Mouse (Mus musculus): ENCODE measurements around the gene Ctcf. TPM values are rescaled to one million over a fixed set of nuclear protein-coding genes. Genes with fewer than 3 reads are reported as not detected.

The Ctcf gene
- polyA plus RNA-seq, 1 experiment from 2014 or later: 157 TPM

DNA sequence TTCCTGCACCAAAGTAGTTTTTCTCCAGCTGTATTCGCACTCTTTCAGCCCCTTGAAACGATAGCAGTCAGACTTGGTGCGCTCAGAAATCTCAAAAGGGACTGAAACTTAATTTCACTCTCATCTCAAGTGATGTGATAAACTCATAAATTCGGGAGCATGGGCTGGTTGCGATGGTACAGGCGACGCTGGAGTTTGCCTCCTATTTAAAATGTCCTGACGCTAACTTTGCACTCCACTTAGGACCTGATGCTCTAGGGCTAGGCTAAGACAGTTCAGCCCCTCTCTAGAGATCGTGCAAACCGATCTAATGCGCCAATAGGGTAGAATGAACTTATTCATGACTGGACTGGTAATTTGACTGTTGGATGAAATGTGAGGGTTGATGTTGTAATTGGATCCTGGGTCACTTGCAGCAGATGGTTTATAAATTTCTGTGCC lies 1.3 kb downstream of the Ctcf start:
- Histone ChIP-seq H3K4me1 (peaks cover 28% of the 10 kb centered on the region), H3K36me3 (peaks cover 11% of the 10 kb centered on the region), H3K4me3 (peak overlapping the region; percentile 94), H3K27ac (peak overlapping the region; percentile 100), H3K27me3 (ENCODE audit: low read depth, poor library complexity, severe bottlenecking) (no peaks in the 10 kb centered on the region), H3K9me3 (replicated peaks) (no peaks in the 10 kb centered on the region)
- DNase-seq (ENCODE audit: low spot score): no peak
- under 1% methylated on average over 11 of the region's 11 CpGs for WGBS

DNA sequence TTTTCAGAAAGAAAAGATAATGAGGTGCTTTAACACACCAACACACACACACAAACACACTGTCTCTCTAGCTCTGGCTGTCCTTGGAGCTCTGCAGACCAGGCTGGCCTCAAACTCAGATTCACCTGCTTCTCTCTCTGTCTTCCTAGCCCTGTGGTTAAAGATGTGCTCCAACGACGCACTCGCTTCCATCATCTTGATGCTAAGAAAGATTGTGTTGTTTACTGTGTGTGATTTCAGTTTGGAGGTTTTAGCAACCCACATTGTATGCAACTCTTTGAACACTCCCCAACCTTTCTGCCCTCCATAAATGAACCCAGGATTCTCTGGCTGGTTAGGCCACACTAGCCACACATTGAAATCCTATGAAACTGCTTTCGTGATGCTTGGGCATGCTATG lies 2.1 kb downstream of the Ctcf start:
- 90% methylated on average over 4 of the region's 4 CpGs for WGBS
- peaks cover 28% of the 10 kb centered on the region for H3K4me1 ChIP-seq
- no peaks in the 10 kb centered on the region for H3K27me3 ChIP-seq (ENCODE audit: low read depth, poor library complexity, severe bottlenecking)
- H3K36me3 ChIP-seq: peaks cover 14% of the 10 kb centered on the region
- no peak for DNase-seq (ENCODE audit: low spot score)
- no peaks in the 10 kb centered on the region for H3K9me3 ChIP-seq (replicated peaks)
- peak overlapping the region; percentile 94 for H3K4me3 ChIP-seq
- H3K27ac ChIP-seq: 0 out of 2 replicates have a peak overlapping the region, but pooled peaks have one; percentile 100

DNA sequence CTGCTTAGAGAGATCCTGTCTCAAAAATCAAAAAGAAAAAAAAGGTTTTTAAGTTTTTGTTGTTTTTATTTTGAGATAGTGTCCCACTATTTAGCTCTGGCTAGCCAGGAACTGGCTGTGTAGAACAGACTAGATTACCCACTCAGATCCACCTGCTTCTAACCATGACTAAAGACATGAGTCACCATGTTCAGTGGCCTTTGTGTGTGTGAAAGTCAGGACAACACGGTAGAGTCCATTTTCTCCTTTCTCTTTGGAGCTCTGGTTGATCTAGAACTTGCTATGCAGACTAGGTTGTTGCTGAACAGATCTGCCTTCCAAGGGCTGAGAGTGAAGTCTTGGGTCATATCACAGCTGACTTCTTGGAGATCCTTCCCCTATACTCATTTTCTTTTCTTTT lies 3.5 kb downstream of the Ctcf start:
- H3K36me3 ChIP-seq: peaks cover 23% of the 10 kb centered on the region
- no peaks in the 10 kb centered on the region for H3K27me3 ChIP-seq (ENCODE audit: low read depth, poor library complexity, severe bottlenecking)
- H3K4me3 ChIP-seq: no peak overlapping the region
- H3K9me3 ChIP-seq (replicated peaks): no peaks in the 10 kb centered on the region
- 89% methylated on average over 1 of the region's 1 CpGs for WGBS
- DNase-seq (ENCODE audit: low spot score): no peak
- peaks cover 21% of the 10 kb centered on the region for H3K4me1 ChIP-seq
- no peak overlapping the region for H3K27ac ChIP-seq

DNA sequence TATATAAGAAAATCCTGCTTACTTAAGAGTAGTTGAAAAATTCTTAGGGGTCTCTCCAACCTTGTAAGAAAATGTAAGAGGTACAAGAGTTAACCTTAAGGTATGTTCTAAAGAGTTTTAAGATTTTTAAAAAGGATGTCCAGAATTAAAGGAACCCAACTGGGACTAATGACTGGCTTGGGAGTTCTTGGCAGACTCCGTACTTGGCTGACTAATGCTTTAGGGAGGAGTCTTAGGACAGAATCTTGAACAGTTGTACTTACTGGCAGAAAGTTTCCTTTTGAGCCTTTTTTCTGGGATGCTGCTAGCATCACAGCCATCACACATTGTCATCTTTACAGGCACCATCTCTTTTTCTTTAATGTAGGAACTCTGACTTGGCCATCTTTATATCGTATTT lies 4.1 kb downstream of the Ctcf start:
- WGBS: 92% methylated on average over 2 of the region's 2 CpGs

DNA sequence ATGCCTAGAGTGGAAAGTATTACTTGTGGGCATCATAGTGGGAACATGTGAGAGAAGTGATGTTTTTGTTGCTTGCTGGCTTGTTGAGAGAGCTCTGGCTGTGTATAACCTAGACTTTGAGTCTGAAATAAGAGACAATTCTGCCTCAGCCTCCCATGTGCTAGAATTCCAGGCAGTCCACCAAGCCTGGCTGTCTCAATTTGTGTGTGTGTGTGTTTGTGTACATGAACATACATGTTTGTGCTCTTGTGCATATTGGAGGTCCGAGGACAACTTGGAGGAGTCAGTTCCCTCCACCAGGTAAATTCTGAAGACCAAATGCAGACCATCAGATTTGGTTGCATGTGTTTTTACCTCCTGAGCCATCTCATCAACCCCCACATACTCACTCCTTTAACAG lies 8.8 kb downstream of the Ctcf start:
- peaks cover 65% of the 10 kb centered on the region for H3K36me3 ChIP-seq
- H3K4me3 ChIP-seq: no peak overlapping the region
- WGBS: 97% methylated on average over 1 of the region's 1 CpGs
- no peak for DNase-seq (ENCODE audit: low spot score)
- H3K9me3 ChIP-seq (replicated peaks): no peaks in the 10 kb centered on the region
- H3K27me3 ChIP-seq (ENCODE audit: low read depth, poor library complexity, severe bottlenecking): no peaks in the 10 kb centered on the region
- H3K4me1 ChIP-seq: no peaks in the 10 kb centered on the region
- H3K27ac ChIP-seq: no peak overlapping the region

More for the DNA sequence above, 4.1 kb downstream of the Ctcf start:
- H3K4me3 ChIP-seq: no peak overlapping the region
- peaks cover 14% of the 10 kb centered on the region for H3K4me1 ChIP-seq
- H3K36me3 ChIP-seq: peaks cover 30% of the 10 kb centered on the region
- H3K27ac ChIP-seq: no peak overlapping the region
- H3K9me3 ChIP-seq (replicated peaks): no peaks in the 10 kb centered on the region
- no peaks in the 10 kb centered on the region for H3K27me3 ChIP-seq (ENCODE audit: low read depth, poor library complexity, severe bottlenecking)
- DNase-seq (ENCODE audit: low spot score): no peak

DNA sequence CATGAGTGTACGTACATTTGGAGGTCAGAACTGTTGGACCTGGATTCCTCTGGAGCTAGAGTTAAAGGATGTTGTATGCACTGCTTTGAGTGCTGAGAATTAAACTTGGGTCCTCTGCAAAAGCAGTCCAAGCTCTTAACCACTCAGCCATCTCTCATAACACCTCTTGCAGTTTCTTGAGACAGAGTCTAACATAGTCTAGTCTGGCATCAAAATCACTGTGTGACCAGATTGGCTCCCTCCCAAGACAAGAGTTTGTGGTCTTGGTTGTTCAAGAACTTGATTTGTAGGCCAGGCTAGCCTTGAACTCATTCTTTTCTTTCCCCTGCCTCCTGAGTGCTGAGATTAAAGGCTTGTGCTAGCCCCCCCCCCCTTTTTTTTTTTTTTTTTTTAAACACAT lies 12.6 kb downstream of the Ctcf start:
- Histone ChIP-seq H3K36me3 (peaks cover 94% of the 10 kb centered on the region), H3K4me3 (no peak overlapping the region), H3K27me3 (ENCODE audit: low read depth, poor library complexity, severe bottlenecking) (no peaks in the 10 kb centered on the region), H3K27ac (no peak overlapping the region), H3K9me3 (replicated peaks) (no peaks in the 10 kb centered on the region), H3K4me1 (no peaks in the 10 kb centered on the region)
- WGBS: 97% methylated on average over 1 of the region's 1 CpGs
- DNase-seq (ENCODE audit: low spot score): no peak

DNA sequence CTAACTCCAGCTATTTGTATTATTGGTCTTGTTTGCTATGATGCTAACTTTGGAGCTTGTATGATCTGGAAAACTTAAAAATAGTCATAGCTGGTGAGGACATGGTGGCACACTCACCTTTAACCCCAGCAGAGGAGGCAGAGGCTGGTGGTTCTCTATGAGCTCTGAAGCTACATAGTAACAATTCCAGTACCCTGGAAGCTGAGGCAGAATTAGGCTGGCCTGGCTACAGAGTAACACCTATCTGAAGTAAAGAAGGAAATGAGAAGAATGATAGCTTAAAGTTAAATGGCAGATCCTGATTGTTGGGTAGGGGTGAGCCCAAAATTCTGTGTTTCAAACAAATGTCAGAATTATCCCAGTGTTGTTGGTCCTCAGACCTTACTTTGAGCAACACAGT lies 21.3 kb downstream of the Ctcf start:
- peaks cover 62% of the 10 kb centered on the region for H3K36me3 ChIP-seq
- H3K27me3 ChIP-seq (ENCODE audit: low read depth, poor library complexity, severe bottlenecking): no peaks in the 10 kb centered on the region
- H3K4me3 ChIP-seq: no peak overlapping the region
- DNase-seq (ENCODE audit: low spot score): no peak
- no peak overlapping the region for H3K27ac ChIP-seq
- H3K9me3 ChIP-seq (replicated peaks): no peaks in the 10 kb centered on the region
- no peaks in the 10 kb centered on the region for H3K4me1 ChIP-seq

DNA sequence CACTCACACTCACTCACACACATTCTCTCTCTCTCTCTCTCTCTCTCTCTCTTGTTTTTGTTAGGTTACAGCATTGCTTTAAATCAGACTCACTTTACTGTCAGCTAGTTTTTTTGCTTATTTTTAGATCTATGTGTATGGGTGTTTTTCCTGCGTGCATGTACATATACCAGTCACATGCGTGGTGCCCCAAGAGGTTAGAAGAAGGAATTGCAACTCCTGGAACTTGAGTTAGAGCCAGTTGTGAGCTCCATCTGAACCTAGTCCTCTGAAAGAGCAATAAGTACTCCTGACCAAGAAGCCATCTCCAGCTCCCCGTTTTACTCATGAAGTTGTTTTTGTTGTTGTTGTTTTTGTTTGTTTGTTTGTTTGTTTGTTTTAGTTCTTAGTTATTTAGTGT lies 24.8 kb downstream of the Ctcf start:
- H3K4me3 ChIP-seq: no peak overlapping the region
- no peaks in the 10 kb centered on the region for H3K27me3 ChIP-seq (ENCODE audit: low read depth, poor library complexity, severe bottlenecking)
- H3K27ac ChIP-seq: no peak overlapping the region
- peaks cover 64% of the 10 kb centered on the region for H3K36me3 ChIP-seq
- WGBS: 91% methylated on average over 3 of the region's 3 CpGs
- DNase-seq (ENCODE audit: low spot score): no peak
- no peaks in the 10 kb centered on the region for H3K4me1 ChIP-seq
- no peaks in the 10 kb centered on the region for H3K9me3 ChIP-seq (replicated peaks)

DNA sequence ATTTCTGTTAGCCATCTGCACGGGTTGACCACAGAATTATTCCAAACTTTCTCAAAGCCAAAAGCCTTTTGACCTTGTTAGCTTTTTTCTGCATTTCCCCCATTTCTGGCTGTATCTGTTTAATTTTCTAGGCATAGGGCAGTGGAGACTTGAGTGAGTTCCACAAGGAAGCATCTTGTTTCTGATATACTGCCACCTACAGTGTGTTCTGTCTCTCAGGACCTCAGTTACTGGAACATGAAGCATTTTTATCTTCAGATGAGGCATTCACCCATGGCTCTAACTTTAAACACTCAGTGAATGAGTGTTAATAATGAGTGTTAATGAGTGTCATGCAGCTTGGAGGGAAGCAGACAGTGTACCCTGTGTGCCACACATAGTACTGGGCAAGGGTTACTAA lies 41.5 kb downstream of the Ctcf start:
- no peak for DNase-seq (ENCODE audit: low spot score)
- no peak overlapping the region for H3K4me3 ChIP-seq
- 95% methylated on average over 1 of the region's 1 CpGs for WGBS
- H3K36me3 ChIP-seq: peaks cover 98% of the 10 kb centered on the region
- H3K9me3 ChIP-seq (replicated peaks): no peaks in the 10 kb centered on the region
- H3K27ac ChIP-seq: no peak overlapping the region
- no peaks in the 10 kb centered on the region for H3K27me3 ChIP-seq (ENCODE audit: low read depth, poor library complexity, severe bottlenecking)
- H3K4me1 ChIP-seq: no peaks in the 10 kb centered on the region

DNA sequence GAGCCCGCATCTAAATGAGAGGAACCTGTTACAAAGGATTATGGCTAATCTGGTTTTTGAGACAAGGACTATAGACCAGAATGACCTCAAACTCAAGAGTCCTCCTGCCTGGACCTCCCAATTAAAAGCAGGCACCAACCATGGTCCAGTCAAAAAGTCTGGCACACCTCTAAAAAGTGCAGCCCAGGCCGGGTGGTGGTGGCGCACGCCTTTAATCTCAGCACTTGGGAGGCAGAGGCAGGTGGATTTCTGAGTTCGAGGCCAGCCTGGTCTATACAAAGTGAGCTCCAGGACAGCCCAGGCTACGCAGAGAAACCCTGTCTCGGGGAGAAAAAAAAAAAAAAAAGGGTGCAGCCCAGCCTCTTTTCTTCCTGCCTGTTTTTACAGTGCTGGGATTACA lies 49.0 kb downstream of the Ctcf start:
- peaks cover 10% of the 10 kb centered on the region; the same call in 1 of the 2 replicates for H3K27me3 ChIP-seq (ENCODE audit: low read depth, poor library complexity, severe bottlenecking)
- no peaks in the 10 kb centered on the region for H3K9me3 ChIP-seq (replicated peaks)
- H3K4me3 ChIP-seq: peak overlapping the region; percentile 37; the same call in 1 of the 2 replicates
- H3K36me3 ChIP-seq: peaks cover 43% of the 10 kb centered on the region
- WGBS: 79% methylated on average over 7 of the region's 7 CpGs
- H3K4me1 ChIP-seq: peaks cover 16% of the 10 kb centered on the region
- DNase-seq (ENCODE audit: low spot score): no peak
- H3K27ac ChIP-seq: no peak overlapping the region

DNA sequence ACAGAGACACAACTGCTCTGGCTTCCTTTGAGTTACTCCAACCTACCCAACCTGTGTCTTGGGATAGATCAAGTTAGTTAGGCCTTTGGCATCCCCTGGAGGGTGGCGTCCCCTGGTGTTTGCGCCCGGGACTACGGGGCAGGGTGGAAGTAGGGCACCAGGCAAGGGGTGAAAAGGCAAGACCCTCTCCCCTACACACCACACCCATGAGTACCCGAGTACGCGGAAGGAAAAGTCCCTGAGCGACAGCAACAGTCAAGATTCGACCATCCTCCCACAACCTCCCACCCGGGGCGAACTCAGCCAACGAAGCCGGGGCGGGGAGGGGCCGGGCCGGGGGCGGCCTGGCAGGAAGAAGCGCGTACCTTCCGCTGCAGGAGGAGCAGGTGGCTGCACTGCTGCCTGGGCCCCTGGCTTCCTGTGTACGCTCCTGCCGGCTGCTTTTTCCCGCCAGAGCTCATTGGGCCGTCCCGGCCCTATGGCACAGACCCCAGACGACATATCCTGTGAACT lies 49.5 kb downstream of the Ctcf start, which contains the start of gene Carmil2:
TSS of gene Carmil2 (plus strand) at position 479 of the 513 bp plus-strand sequence.
- Histone ChIP-seq H3K36me3 (peaks cover 38% of the 10 kb centered on the region), H3K4me3 (peak within 1 kb of the TSS; percentile 37), H3K4me1 (peaks cover 16% of the 10 kb centered on the region), H3K9me3 (replicated peaks) (no peaks in the 10 kb centered on the region), H3K27ac (peak within 1 kb of the TSS; percentile 61; the same call in 1 of the 2 replicates), H3K27me3 (ENCODE audit: low read depth, poor library complexity, severe bottlenecking) (peaks cover 10% of the 10 kb centered on the region; the same call in 1 of the 2 replicates)
- WGBS: 13% methylated on average over 26 of the region's 26 CpGs
- DNase-seq (ENCODE audit: low spot score): peak; percentile 67

DNA sequence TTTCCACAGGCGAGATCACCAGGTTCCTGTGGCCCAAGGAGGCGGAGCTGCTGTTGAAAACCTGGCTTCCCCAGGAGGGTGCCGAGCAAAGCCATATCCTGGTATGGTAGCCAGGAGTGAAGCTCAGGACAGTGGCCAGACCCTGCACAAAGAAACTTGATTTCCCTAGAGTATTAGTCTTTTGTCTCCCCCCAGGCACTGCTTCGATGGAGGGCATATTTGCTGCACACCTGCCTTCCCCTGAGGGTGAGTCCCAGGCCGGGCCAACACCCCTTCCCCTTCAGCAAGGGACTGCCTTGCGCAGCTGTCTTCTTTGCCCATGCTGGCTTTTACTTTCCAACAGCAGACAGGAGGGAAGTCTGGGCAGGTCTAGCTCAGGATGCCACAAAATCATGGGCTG lies 50.2 kb downstream of the Ctcf start:
- Histone ChIP-seq H3K9me3 (replicated peaks) (no peaks in the 10 kb centered on the region), H3K27ac (no peak overlapping the region), H3K27me3 (ENCODE audit: low read depth, poor library complexity, severe bottlenecking) (peaks cover 10% of the 10 kb centered on the region; the same call in 1 of the 2 replicates), H3K4me3 (no peak overlapping the region), H3K36me3 (peaks cover 31% of the 10 kb centered on the region), H3K4me1 (peaks cover 16% of the 10 kb centered on the region)
- no peak for DNase-seq (ENCODE audit: low spot score)
- 76% methylated on average over 6 of the region's 6 CpGs for WGBS

DNA sequence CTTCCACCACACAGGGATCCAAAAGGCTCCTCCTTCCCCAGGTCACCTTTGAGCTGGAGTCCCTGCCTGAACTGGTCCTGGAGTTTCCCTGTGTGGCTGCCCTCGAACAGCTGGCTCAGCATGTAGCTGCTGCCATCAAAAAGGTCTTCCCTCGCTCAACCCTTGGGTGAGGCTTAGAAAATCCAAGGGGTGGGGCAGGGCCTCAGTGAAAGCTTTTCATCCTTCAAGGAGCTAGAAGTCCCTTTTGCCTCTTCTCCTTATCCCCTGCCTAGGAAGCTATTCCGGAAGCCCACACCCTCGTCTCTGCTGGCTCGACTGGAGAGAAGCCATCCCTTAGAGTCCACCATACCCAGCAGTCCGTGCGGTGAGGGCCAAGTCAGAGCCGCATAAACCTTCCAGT lies 51.1 kb downstream of the Ctcf start:
- peaks cover 16% of the 10 kb centered on the region for H3K4me1 ChIP-seq
- no peak for DNase-seq (ENCODE audit: low spot score)
- no peak overlapping the region for H3K4me3 ChIP-seq
- 72% methylated on average over 8 of the region's 8 CpGs for WGBS
- no peak overlapping the region for H3K27ac ChIP-seq
- peaks cover 10% of the 10 kb centered on the region; the same call in 1 of the 2 replicates for H3K27me3 ChIP-seq (ENCODE audit: low read depth, poor library complexity, severe bottlenecking)
- no peaks in the 10 kb centered on the region for H3K9me3 ChIP-seq (replicated peaks)
- H3K36me3 ChIP-seq: peaks cover 21% of the 10 kb centered on the region

DNA sequence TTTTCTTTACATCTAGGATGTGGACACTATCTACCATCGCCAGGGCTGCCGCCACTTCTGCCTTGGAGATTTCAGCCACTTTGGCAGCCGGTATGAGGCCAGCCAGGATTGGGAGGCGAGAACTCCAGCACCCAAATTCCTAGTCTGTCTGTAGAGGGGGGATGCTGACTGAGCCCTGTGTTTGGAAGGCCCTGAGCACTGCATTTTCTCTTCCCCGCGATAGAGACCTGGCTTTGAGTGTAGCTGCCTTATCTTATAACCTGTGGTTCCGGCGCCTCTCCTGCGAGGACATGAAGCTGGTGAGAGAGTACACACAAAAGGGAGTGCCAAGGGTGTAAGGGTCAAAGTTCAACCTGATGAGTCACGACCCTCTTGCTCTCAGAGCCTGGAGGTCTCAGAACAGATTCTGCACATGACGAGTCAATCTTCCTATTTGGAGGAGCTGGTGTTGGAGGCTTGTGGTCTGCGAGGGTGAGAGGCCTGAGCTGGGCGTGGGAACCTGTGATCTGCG lies 51.9 kb downstream of the Ctcf start:
- DNase-seq (ENCODE audit: low spot score): no peak
- H3K4me1 ChIP-seq: peaks cover 16% of the 10 kb centered on the region
- H3K36me3 ChIP-seq: peaks cover 13% of the 10 kb centered on the region
- 76% methylated on average over 14 of the region's 14 CpGs for WGBS
- H3K9me3 ChIP-seq (replicated peaks): no peaks in the 10 kb centered on the region
- H3K27me3 ChIP-seq (ENCODE audit: low read depth, poor library complexity, severe bottlenecking): peaks cover 10% of the 10 kb centered on the region; the same call in 1 of the 2 replicates
- H3K4me3 ChIP-seq: no peak overlapping the region
- H3K27ac ChIP-seq: no peak overlapping the region
